Mouse (Mus musculus) natural killer cell, adult 2 months (primary cell): Measurements from ENCODE around the gene Hoxd11.

Experiments used
- DNase-seq, 2 experiments: peaks; one replicate each; pipeline ENCODE4 v3.0.0; 2022; ENCODE audit warnings: low spot score in 2 of 2

The Hoxd11 gene

GRCm38 (mm10) chr2:74678891-74679595 lies at the start of gene Hoxd11:
Gene Hoxd11 (plus strand): TSS chr2:74679557.
- DNase-seq, result no peak

- no peak for DNase-seq
Measured at GRCm38 (mm10) chr2:74635412-74635811, 43.9 kb upstream of the Hoxd11 start.

GRCm38 (mm10) chr2:74642431-74642830 lies 36.9 kb upstream of the Hoxd11 start:
- DNase-seq, result no peak

GRCm38 (mm10) chr2:74645631-74646030 lies 33.7 kb upstream of the Hoxd11 start:
- DNase-seq, result no peak

GRCm38 (mm10) chr2:74647082-74647864 lies 32.1 kb upstream of the Hoxd11 start:
- DNase-seq, result no peak

GRCm38 (mm10) chr2:74652996-74653340 lies 26.4 kb upstream of the Hoxd11 start:
- DNase-seq, result no peak

- DNase-seq, result no peak
Measured at GRCm38 (mm10) chr2:74653781-74654535, 25.4 kb upstream of the Hoxd11 start.

GRCm38 (mm10) chr2:74654743-74655419 lies 24.5 kb upstream of the Hoxd11 start:
- DNase-seq, result no peak

- DNase-seq, result no peak
Measured at GRCm38 (mm10) chr2:74655420-74655781, 24.0 kb upstream of the Hoxd11 start.

GRCm38 (mm10) chr2:74655821-74656631 lies 23.3 kb upstream of the Hoxd11 start:
- DNase-seq, result peak; percentile 44 to 49

GRCm38 (mm10) chr2:74656632-74657021 lies 22.7 kb upstream of the Hoxd11 start:
- no peak for DNase-seq

- DNase-seq, result no peak
Measured at GRCm38 (mm10) chr2:74657251-74658023, 21.9 kb upstream of the Hoxd11 start.

- no peak for DNase-seq
Measured at GRCm38 (mm10) chr2:74658024-74658666, 21.2 kb upstream of the Hoxd11 start.

- no peak for DNase-seq
Measured at GRCm38 (mm10) chr2:74658667-74659371, 20.5 kb upstream of the Hoxd11 start.

- DNase-seq, result no peak
Measured at GRCm38 (mm10) chr2:74659507-74660005, 19.8 kb upstream of the Hoxd11 start, which contains the start of gene Evx2. Gene Evx2 (minus strand): TSS chr2:74659557.

- no peak for DNase-seq
Measured at GRCm38 (mm10) chr2:74660421-74661375, 18.7 kb upstream of the Hoxd11 start.

GRCm38 (mm10) chr2:74661685-74662084 lies 17.7 kb upstream of the Hoxd11 start:
- DNase-seq, result no peak
